In genomic region chr1:57615155-57615554, GRCm38 (mm10) we compare ENCODE assay signal across 16 mouse cellular contexts.
DNase-seq lines count a peak whose midpoint lies in the region; ATAC-seq and TF ChIP-seq lines count a peak whose summit lies in the region.
"Had no signal": no experiment of that assay in that cellular context is flagged by ENCODE, and none has a peak within 500 bp of the region (broad histone marks: within the 10 kb centered on the region; RNA-seq: fewer than 3 reads in every experiment).

No protein-coding gene starts in this region.

- H3K4me3 ChIP-seq in heart, postnatal 0 days (ENCODE audit: low read depth, low read length), result no peak overlapping the region
- no peak overlapping the region for H3K4me3 ChIP-seq in heart, embryonic 12.5 days
- H3K4me3 ChIP-seq in kidney, postnatal 0 days (replicated peaks; ENCODE audit: low read depth, low read length), result no peak overlapping the region
- no peak overlapping the region for H3K4me3 ChIP-seq in stomach, embryonic 15.5 days (replicated peaks)
- H3K4me3 ChIP-seq: embryonic facial prominence, embryonic 13.5 days; limb, embryonic 12.5 days; liver, embryonic 13.5 days had no signal

- H3K27me3 ChIP-seq in heart, postnatal 0 days (ENCODE audit: control insufficient read depth, insufficient read depth, low read length), result no peaks in the 10 kb centered on the region
- no peaks in the 10 kb centered on the region for H3K27me3 ChIP-seq in heart, embryonic 12.5 days (replicated peaks)
- H3K27me3 ChIP-seq in kidney, postnatal 0 days (ENCODE audit: insufficient read depth, low read length), result no peaks in the 10 kb centered on the region
- H3K27me3 ChIP-seq in stomach, embryonic 15.5 days (replicated peaks), result no peaks in the 10 kb centered on the region
- H3K27me3 ChIP-seq: embryonic facial prominence, embryonic 13.5 days; limb, embryonic 12.5 days; liver, embryonic 13.5 days had no signal

- no peak overlapping the region for H3K4me2 ChIP-seq in heart, postnatal 0 days (ENCODE audit: low read depth, low read length)
- no peak overlapping the region for H3K4me2 ChIP-seq in heart, embryonic 12.5 days
- no peak overlapping the region for H3K4me2 ChIP-seq in kidney, postnatal 0 days (ENCODE audit: low read length)
- no peak overlapping the region for H3K4me2 ChIP-seq in stomach, embryonic 15.5 days
- H3K4me2 ChIP-seq: embryonic facial prominence, embryonic 13.5 days; limb, embryonic 12.5 days; liver, embryonic 13.5 days had no signal

- H3K27ac ChIP-seq in heart, postnatal 0 days (ENCODE audit: low read depth), result 0 out of 2 replicates have a peak overlapping the region, but pooled peaks have one; percentile 2
- no peak overlapping the region for H3K27ac ChIP-seq in heart, embryonic 12.5 days (ENCODE audit: poor library complexity, severe bottlenecking)
- H3K27ac ChIP-seq in kidney, postnatal 0 days, result no peak overlapping the region
- no peak overlapping the region for H3K27ac ChIP-seq in stomach, embryonic 15.5 days
- H3K27ac ChIP-seq: embryonic facial prominence, embryonic 13.5 days; limb, embryonic 12.5 days; liver, embryonic 13.5 days had no signal

- no peak for TF ChIP-seq CTCF in heart, postnatal 0 days (IDR thresholded peaks at IDR 0.05; ENCODE audit: low read depth)
- TF ChIP-seq CTCF in kidney, postnatal 0 days (IDR thresholded peaks at IDR 0.05; ENCODE audit: low read depth), result no peak

- no peaks in the 10 kb centered on the region for H3K36me3 ChIP-seq in heart, postnatal 0 days (replicated peaks; ENCODE audit: control insufficient read depth, insufficient read depth, low read length)
- no peaks in the 10 kb centered on the region for H3K36me3 ChIP-seq in heart, embryonic 12.5 days
- H3K36me3 ChIP-seq in kidney, postnatal 0 days (ENCODE audit: insufficient read depth, low read length), result no peaks in the 10 kb centered on the region
- H3K36me3 ChIP-seq in stomach, embryonic 15.5 days, result no peaks in the 10 kb centered on the region
- H3K36me3 ChIP-seq: embryonic facial prominence, embryonic 13.5 days; limb, embryonic 12.5 days; liver, embryonic 13.5 days had no signal

- no peaks in the 10 kb centered on the region for H3K9me3 ChIP-seq in heart, postnatal 0 days (replicated peaks; ENCODE audit: control insufficient read depth, low read length)
- no peaks in the 10 kb centered on the region for H3K9me3 ChIP-seq in heart, embryonic 12.5 days (replicated peaks)
- no peaks in the 10 kb centered on the region for H3K9me3 ChIP-seq in kidney, postnatal 0 days (replicated peaks; ENCODE audit: low read length)
- no peaks in the 10 kb centered on the region for H3K9me3 ChIP-seq in stomach, embryonic 15.5 days
- H3K9me3 ChIP-seq: embryonic facial prominence, embryonic 13.5 days; limb, embryonic 12.5 days; liver, embryonic 13.5 days had no signal

- ATAC-seq in heart, postnatal 0 days (ENCODE audit: insufficient read depth, low read depth), result peak; percentile 73; the same call in 1 of the 2 replicates
- ATAC-seq in heart, embryonic 12.5 days (ENCODE audit: insufficient number of reproducible peaks, low FRiP score), result no peak
- peak; percentile 78 for ATAC-seq in kidney, postnatal 0 days (replicated peaks; ENCODE audit: low FRiP score, low read depth)
- ATAC-seq in stomach, embryonic 15.5 days (ENCODE audit: insufficient read depth, low FRiP score, low read depth), result peak; percentile 66; the same call in 1 of the 2 replicates
- ATAC-seq: forebrain, embryonic 16.5 days; inflammation-experienced regulatory T-cells, adult 6 months had no signal

- TF ChIP-seq EP300 in heart, postnatal 0 days (IDR thresholded peaks at IDR 0.05; ENCODE audit: low read depth), result no peak

- H3K4me1 ChIP-seq in heart, postnatal 0 days (ENCODE audit: control insufficient read depth, insufficient read depth), result 0 out of 2 replicates have a peak, but pooled peaks cover 6% of the 10 kb centered on the region
- peaks cover 7% of the 10 kb centered on the region for H3K4me1 ChIP-seq in heart, embryonic 12.5 days (replicated peaks)
- no peaks in the 10 kb centered on the region; the same call in 1 of the 2 replicates for H3K4me1 ChIP-seq in kidney, postnatal 0 days (replicated peaks; ENCODE audit: insufficient read depth, low read length)
- no peaks in the 10 kb centered on the region for H3K4me1 ChIP-seq in stomach, embryonic 15.5 days
- H3K4me1 ChIP-seq: limb, embryonic 12.5 days; liver, embryonic 13.5 days had no signal

- no peak overlapping the region for H3K9ac ChIP-seq in heart, postnatal 0 days (replicated peaks; ENCODE audit: low read depth, low read length)
- no peak overlapping the region for H3K9ac ChIP-seq in heart, embryonic 12.5 days
- H3K9ac ChIP-seq in kidney, postnatal 0 days (ENCODE audit: low read depth, low read length), result no peak overlapping the region
- H3K9ac ChIP-seq in stomach, embryonic 15.5 days, result no peak overlapping the region
- H3K9ac ChIP-seq: embryonic facial prominence, embryonic 13.5 days; limb, embryonic 12.5 days; liver, embryonic 13.5 days had no signal

- DNase-seq in heart, postnatal 0 days (ENCODE audit: low spot score), result peak; percentile 18
- peak; percentile 80 for DNase-seq in kidney, postnatal 0 days (ENCODE audit: low spot score)
- DNase-seq in kidney, adult 9 months, result no peak
- peak; percentile 3 for DNase-seq in lung, postnatal 10 days
- DNase-seq in lung, adult 18-20 months, result no peak
- no peak for DNase-seq in thymus, postnatal 14 days
- DNase-seq: adrenal gland, adult 2 months; cerebellum, adult 9-11 months; liver, embryonic 13.5 days; thymus, postnatal 36 days had no signal

Comparison
In these comparisons a context has a peak if more than half of its experiments do, and no peak if none do; other contexts are left out.
1. DNase-seq: peak in heart, postnatal 0 days (single experiment), kidney, postnatal 0 days (single experiment) and lung, postnatal 10 days (single experiment); none in kidney, adult 9 months (single experiment), lung, adult 18-20 months (0 of 2) and thymus, postnatal 14 days (single experiment).